Mouse (Mus musculus): ENCODE data around the gene Iffo2. TPM values are rescaled to one million over a fixed set of nuclear protein-coding genes. Genes with fewer than 3 reads are reported as not detected.
"Not testable (repeated sequence)": the region's sequence is repeated elsewhere in the genome, so short reads cannot be mapped to it uniquely, and the experiment has no call there.

Iffo2 gene
- total RNA-seq (2021): 10 to 100 TPM; 15.7 to 18.8 TPM

GRCm38 (mm10) chr4:139530248-139530647 lies at the start of gene Iffo2:
Iffo2 (plus strand) TSS chr4:139530548.
- DNase-seq (ENCODE audit: low spot score in 2 of 2); intact Hi-C loops (cut with DNase I): not testable (repeated sequence)

- intact Hi-C loops (cut with DNase I): no loop called here
- no peak for DNase-seq (ENCODE audit: low spot score in 2 of 2)
These were observed 48.9 kb upstream of the Iffo2 start for GRCm38 (mm10) chr4:139481400-139481799.

- no peak for DNase-seq (ENCODE audit: low spot score in 2 of 2)
- intact Hi-C loops (cut with DNase I): no loop called here
These were observed 46.8 kb upstream of the Iffo2 start for GRCm38 (mm10) chr4:139483461-139484105.

GRCm38 (mm10) chr4:139484496-139484895 lies 45.9 kb upstream of the Iffo2 start:
- DNase-seq (ENCODE audit: low spot score in 2 of 2): no peak
- intact Hi-C loops (cut with DNase I): no loop called here

GRCm38 (mm10) chr4:139487085-139487484 lies 43.3 kb upstream of the Iffo2 start:
- intact Hi-C loops (cut with DNase I): no loop called here
- no peak for DNase-seq (ENCODE audit: low spot score in 2 of 2)

GRCm38 (mm10) chr4:139488325-139488724 lies 42.0 kb upstream of the Iffo2 start:
- no peak for DNase-seq (ENCODE audit: low spot score in 2 of 2)
- intact Hi-C loops (cut with DNase I): no loop called here

GRCm38 (mm10) chr4:139489946-139490345 lies 40.4 kb upstream of the Iffo2 start:
- no peak for DNase-seq (ENCODE audit: low spot score in 2 of 2)
- intact Hi-C loops (cut with DNase I): loop anchor here (5.0 kb wide), 1 partner anchor 82 kb away; no protein-coding TSS in a partner anchor

GRCm38 (mm10) chr4:139490413-139491055 lies 39.8 kb upstream of the Iffo2 start:
- intact Hi-C loops (cut with DNase I): loop anchor here (5.0 kb wide), 1 partner anchor 82 kb away; no protein-coding TSS in a partner anchor
- DNase-seq (ENCODE audit: low spot score in 2 of 2): peak; percentile 53 to 64

- DNase-seq (ENCODE audit: low spot score in 2 of 2): no peak
- intact Hi-C loops (cut with DNase I): loop anchor here (5.0 kb wide), 1 partner anchor 81 kb away; no protein-coding TSS in a partner anchor
These were observed 38.7 kb upstream of the Iffo2 start for GRCm38 (mm10) chr4:139491541-139492170.

- DNase-seq (ENCODE audit: low spot score in 2 of 2): no peak
- intact Hi-C loops (cut with DNase I): loop anchor here (5.0 kb wide), 1 partner anchor 80 kb away; no protein-coding TSS in a partner anchor
These were observed 38.0 kb upstream of the Iffo2 start for GRCm38 (mm10) chr4:139492258-139492833.

GRCm38 (mm10) chr4:139493227-139494025 lies 36.9 kb upstream of the Iffo2 start:
- intact Hi-C loops (cut with DNase I): loop anchor here (5.0 kb wide), 1 partner anchor 79 kb away; no protein-coding TSS in a partner anchor
- DNase-seq (ENCODE audit: low spot score in 2 of 2): no peak

- intact Hi-C loops (cut with DNase I): no loop called here
- DNase-seq (ENCODE audit: low spot score in 2 of 2): peak in 1 of 2 experiments; percentile 35
These were observed 29.5 kb upstream of the Iffo2 start for GRCm38 (mm10) chr4:139500814-139501213.

GRCm38 (mm10) chr4:139501702-139502101 lies 28.6 kb upstream of the Iffo2 start:
- intact Hi-C loops (cut with DNase I): no loop called here
- no peak for DNase-seq (ENCODE audit: low spot score in 2 of 2)

GRCm38 (mm10) chr4:139503919-139504318 lies 26.4 kb upstream of the Iffo2 start:
- no peak for DNase-seq (ENCODE audit: low spot score in 2 of 2)
- intact Hi-C loops (cut with DNase I): no loop called here

GRCm38 (mm10) chr4:139505716-139506115 lies 24.6 kb upstream of the Iffo2 start:
- DNase-seq (ENCODE audit: low spot score in 2 of 2): no peak
- intact Hi-C loops (cut with DNase I): no loop called here

GRCm38 (mm10) chr4:139506727-139507126 lies 23.6 kb upstream of the Iffo2 start:
- DNase-seq (ENCODE audit: low spot score in 2 of 2): no peak
- intact Hi-C loops (cut with DNase I): no loop called here

GRCm38 (mm10) chr4:139509069-139509468 lies 21.3 kb upstream of the Iffo2 start:
- intact Hi-C loops (cut with DNase I): no loop called here
- no peak for DNase-seq (ENCODE audit: low spot score in 2 of 2)

GRCm38 (mm10) chr4:139511557-139511956 lies 18.8 kb upstream of the Iffo2 start:
- DNase-seq (ENCODE audit: low spot score in 2 of 2): no peak
- intact Hi-C loops (cut with DNase I): no loop called here

- intact Hi-C loops (cut with DNase I): no loop called here
- no peak for DNase-seq (ENCODE audit: low spot score in 2 of 2)
These were observed 17.4 kb upstream of the Iffo2 start for GRCm38 (mm10) chr4:139512985-139513384.

Measured in left cerebral cortex, postnatal 36 days (tissue).